Mouse (Mus musculus) layer of hippocampus, postnatal 10 days (tissue): ENCODE data around the gene Wdsub1. TPM values are rescaled to one million over a fixed set of nuclear protein-coding genes. Genes with fewer than 3 reads are reported as not detected.
A peak's percentile ranks its signal among the peaks of the same experiment; 100 is the strongest.
"Not testable (repeated sequence)": the region's sequence is repeated elsewhere in the genome, so short reads cannot be mapped to it uniquely, and the experiment has no call there.

Experiments
- DNase-seq, 2 experiments: peaks; one replicate each; pipeline ENCODE4 v3.0.0; 2021; ENCODE audit warnings: low spot score in 2 of 2
- long read RNA-seq: library from polyadenylated mRNA; stranded (forward); transcript quantifications from one replicate; pipeline ENCODE4 v2.0.0, GENCODE M21; 2023
- total RNA-seq, 2 experiments: library from RNA; stranded (reverse); gene quantifications; 2 replicates each; pipeline ENCODE4 v1.2.3; 2021

Wdsub1 gene
- 10 to 100 TPM; 14.0 to 16.0 TPM for total RNA-seq
- long read RNA-seq, partial matches to known transcripts: 1 of 9 reads
- long read RNA-seq, other reads (novel, unspliced or antisense): 8 of 9 reads

GRCm38 (mm10) chr2:59881831-59882741 lies at the start of gene Wdsub1:
Gene Wdsub1 (minus strand): TSS chr2:59882591.
- DNase-seq: peak; percentile 87 to 92

- no peak for DNase-seq
Observed at GRCm38 (mm10) chr2:59913610-59914009, 31.2 kb upstream of the Wdsub1 start.

GRCm38 (mm10) chr2:59908048-59908447 lies 25.7 kb upstream of the Wdsub1 start:
- DNase-seq: no peak

- DNase-seq: no peak
Observed at GRCm38 (mm10) chr2:59904007-59904406, 21.6 kb upstream of the Wdsub1 start.

- DNase-seq: no peak
Observed at GRCm38 (mm10) chr2:59898666-59899065, 16.3 kb upstream of the Wdsub1 start.

- DNase-seq: no peak
Observed at GRCm38 (mm10) chr2:59898105-59898504, 15.7 kb upstream of the Wdsub1 start.

GRCm38 (mm10) chr2:59896837-59897236 lies 14.4 kb upstream of the Wdsub1 start:
- no peak for DNase-seq

- DNase-seq: no peak
Observed at GRCm38 (mm10) chr2:59896400-59896799, 14.0 kb upstream of the Wdsub1 start.

- DNase-seq: no peak
Observed at GRCm38 (mm10) chr2:59889699-59890098, 7.3 kb upstream of the Wdsub1 start.

- DNase-seq: no peak
Observed at GRCm38 (mm10) chr2:59882742-59883281, 421 bp upstream of the Wdsub1 start.

- DNase-seq: no peak
Observed at GRCm38 (mm10) chr2:59881404-59881803, 987 bp downstream of the Wdsub1 start.

- DNase-seq: no peak
Observed at GRCm38 (mm10) chr2:59878221-59878620, 4.2 kb downstream of the Wdsub1 start.

- DNase-seq: no peak
Observed at GRCm38 (mm10) chr2:59877335-59877734, 5.1 kb downstream of the Wdsub1 start.

GRCm38 (mm10) chr2:59876482-59876881 lies 5.9 kb downstream of the Wdsub1 start:
- DNase-seq: no peak

- DNase-seq: no peak
Observed at GRCm38 (mm10) chr2:59870526-59870925, 11.9 kb downstream of the Wdsub1 start.

- DNase-seq: no peak
Observed at GRCm38 (mm10) chr2:59862618-59863017, 19.8 kb downstream of the Wdsub1 start.

GRCm38 (mm10) chr2:59854363-59854762 lies 28.0 kb downstream of the Wdsub1 start:
- no peak for DNase-seq

GRCm38 (mm10) chr2:59853543-59853942 lies 28.8 kb downstream of the Wdsub1 start:
- DNase-seq: no peak

GRCm38 (mm10) chr2:59852916-59853315 lies 29.5 kb downstream of the Wdsub1 start:
- no peak for DNase-seq

GRCm38 (mm10) chr2:59851885-59852284 lies 30.5 kb downstream of the Wdsub1 start:
- DNase-seq: not testable (repeated sequence)

GRCm38 (mm10) chr2:59843848-59844247 lies 38.5 kb downstream of the Wdsub1 start:
- no peak for DNase-seq

GRCm38 (mm10) chr2:59843156-59843555 lies 39.2 kb downstream of the Wdsub1 start:
- no peak for DNase-seq
